Comparison of ENCODE assay signal across 28 mouse cellular contexts in genomic region chr2:17435217-17435616, GRCm38 (mm10).
DNase-seq lines count a peak whose midpoint lies in the region; ATAC-seq and TF ChIP-seq lines count a peak whose summit lies in the region.
"Had no signal": no experiment of that assay in that cellular context is flagged by ENCODE, and none has a peak within 500 bp of the region (broad histone marks: within the 10 kb centered on the region; RNA-seq: fewer than 3 reads in every experiment).

No protein-coding gene starts in this region.

- H3K4me1 ChIP-seq in hindbrain, postnatal 0 days (ENCODE audit: insufficient read depth, low read length) = no peaks in the 10 kb centered on the region
- peaks cover 8% of the 10 kb centered on the region for H3K4me1 ChIP-seq in hindbrain, embryonic 13.5 days (replicated peaks)
- no peaks in the 10 kb centered on the region for H3K4me1 ChIP-seq in neural tube, embryonic 11.5 days (ENCODE audit: control insufficient read depth, insufficient read depth, low read length)
- no peaks in the 10 kb centered on the region for H3K4me1 ChIP-seq in neural tube, embryonic 15.5 days
- H3K4me1 ChIP-seq: heart, embryonic 10.5 days; heart, embryonic 13.5 days had no signal

- H3K9ac ChIP-seq in hindbrain, postnatal 0 days (replicated peaks; ENCODE audit: low read length) = no peak overlapping the region
- H3K9ac ChIP-seq in hindbrain, embryonic 13.5 days = no peak overlapping the region
- H3K9ac ChIP-seq in neural tube, embryonic 11.5 days (ENCODE audit: low read length) = no peak overlapping the region
- H3K9ac ChIP-seq in neural tube, embryonic 15.5 days (replicated peaks) = no peak overlapping the region
- H3K9ac ChIP-seq: forebrain, embryonic 13.5 days; heart, embryonic 13.5 days; hindbrain, embryonic 14.5 days had no signal

- H3K27me3 ChIP-seq in hindbrain, postnatal 0 days (ENCODE audit: insufficient read depth, low read length) = no peaks in the 10 kb centered on the region
- H3K27me3 ChIP-seq in hindbrain, embryonic 13.5 days = peaks cover 12% of the 10 kb centered on the region; the same call in 1 of the 2 replicates
- no peaks in the 10 kb centered on the region for H3K27me3 ChIP-seq in neural tube, embryonic 11.5 days (ENCODE audit: control insufficient read depth, insufficient read depth, low read length)
- H3K27me3 ChIP-seq in neural tube, embryonic 15.5 days (replicated peaks) = no peaks in the 10 kb centered on the region
- H3K27me3 ChIP-seq: CH12.LX; heart, embryonic 13.5 days had no signal

- TF ChIP-seq CTCF in hindbrain, postnatal 0 days (IDR thresholded peaks at IDR 0.05; ENCODE audit: low read depth) = no peak

- no peaks in the 10 kb centered on the region for H3K9me3 ChIP-seq in hindbrain, postnatal 0 days (ENCODE audit: low read length)
- no peaks in the 10 kb centered on the region for H3K9me3 ChIP-seq in hindbrain, embryonic 13.5 days
- no peaks in the 10 kb centered on the region for H3K9me3 ChIP-seq in neural tube, embryonic 11.5 days (ENCODE audit: control insufficient read depth, low read length)
- no peaks in the 10 kb centered on the region for H3K9me3 ChIP-seq in neural tube, embryonic 15.5 days (replicated peaks)
- H3K9me3 ChIP-seq: forebrain, embryonic 10.5 days; forebrain, embryonic 13.5 days; G1E; heart, embryonic 10.5 days; heart, embryonic 13.5 days had no signal

- no peak overlapping the region for H3K4me2 ChIP-seq in hindbrain, postnatal 0 days (ENCODE audit: low read depth, low read length)
- no peak overlapping the region for H3K4me2 ChIP-seq in hindbrain, embryonic 13.5 days
- H3K4me2 ChIP-seq in neural tube, embryonic 11.5 days (ENCODE audit: low read depth) = no peak overlapping the region
- no peak overlapping the region for H3K4me2 ChIP-seq in neural tube, embryonic 15.5 days
- H3K4me2 ChIP-seq: forebrain, embryonic 13.5 days; heart, embryonic 13.5 days; hindbrain, embryonic 14.5 days had no signal

- no peak overlapping the region for H3K4me3 ChIP-seq in hindbrain, postnatal 0 days (ENCODE audit: low read length)
- no peak overlapping the region for H3K4me3 ChIP-seq in hindbrain, embryonic 13.5 days
- no peak overlapping the region for H3K4me3 ChIP-seq in neural tube, embryonic 11.5 days (ENCODE audit: low read depth, low read length)
- H3K4me3 ChIP-seq in neural tube, embryonic 15.5 days (replicated peaks) = no peak overlapping the region
- H3K4me3 ChIP-seq: forebrain, embryonic 10.5 days; forebrain, embryonic 13.5 days; heart, adult 2 months; heart, embryonic 10.5 days; heart, embryonic 13.5 days had no signal

- no peak overlapping the region for H3K27ac ChIP-seq in hindbrain, postnatal 0 days
- no peak overlapping the region for H3K27ac ChIP-seq in hindbrain, embryonic 13.5 days
- H3K27ac ChIP-seq in neural tube, embryonic 11.5 days (ENCODE audit: low read depth, low read length) = no peak overlapping the region
- no peak overlapping the region for H3K27ac ChIP-seq in neural tube, embryonic 15.5 days (replicated peaks)
- H3K27ac ChIP-seq: forebrain, embryonic 10.5 days; forebrain, embryonic 13.5 days; heart, adult 2 months; heart, embryonic 10.5 days; heart, embryonic 13.5 days; hindbrain, embryonic 14.5 days had no signal

- WGBS in hindbrain, postnatal 0 days = 62% methylated on average over 4 of the region's 4 CpGs
- 52% methylated on average over 4 of the region's 4 CpGs for WGBS in hindbrain, embryonic 13.5 days
- WGBS in neural tube, embryonic 11.5 days = 69% methylated on average over 4 of the region's 4 CpGs
- WGBS in neural tube, embryonic 15.5 days = 57% methylated on average over 4 of the region's 4 CpGs

- peak; percentile 14 for DNase-seq in embryo, embryonic 10.5 days (ENCODE audit: low spot score)
- no peak for DNase-seq in embryo, embryonic 9.5 days (ENCODE audit: extremely low spot score)
- peak; percentile 10 for DNase-seq in hindbrain, postnatal 0 days (ENCODE audit: low spot score)
- no peak for DNase-seq in neural tube, embryonic 11.5 days (ENCODE audit: low spot score)
- peak; percentile 48 for DNase-seq in mesoderm, embryonic 11.5 days (ENCODE audit: low read depth, low spot score)
- DNase-seq: adrenal gland, postnatal 10 days; adrenal gland, postnatal 36 days; B cell, adult 2 months; cerebellum, adult 2 months; cerebellum, adult 9-11 months; cerebellum, postnatal 36 days; gastrocnemius, postnatal 10 days; gastrocnemius, postnatal 36 days; heart, adult 2 months; heart, postnatal 14 days; heart, postnatal 4 days had no signal

- no peaks in the 10 kb centered on the region for H3K36me3 ChIP-seq in hindbrain, postnatal 0 days (ENCODE audit: insufficient read depth, low read length)
- H3K36me3 ChIP-seq in hindbrain, embryonic 13.5 days = no peaks in the 10 kb centered on the region
- H3K36me3 ChIP-seq in neural tube, embryonic 11.5 days (ENCODE audit: control insufficient read depth, insufficient read depth, low read length) = no peaks in the 10 kb centered on the region
- no peaks in the 10 kb centered on the region for H3K36me3 ChIP-seq in neural tube, embryonic 15.5 days
- H3K36me3 ChIP-seq: forebrain, embryonic 10.5 days; G1E had no signal

- ATAC-seq in hindbrain, postnatal 0 days = no peak
- ATAC-seq in hindbrain, embryonic 13.5 days (ENCODE audit: low FRiP score) = no peak
- ATAC-seq in neural tube, embryonic 11.5 days (ENCODE audit: insufficient read depth, low FRiP score, low TSS enrichment) = peak; percentile 40; the same call in 1 of the 2 replicates
- no peak for ATAC-seq in neural tube, embryonic 15.5 days (ENCODE audit: low FRiP score)
- no peak for ATAC-seq in megakaryocyte-erythroid progenitor cell, adult 5-6 weeks (replicated peaks; ENCODE audit: low FRiP score, low TSS enrichment, poor library complexity, severe bottlenecking)
- ATAC-seq: forebrain, embryonic 13.5 days; forebrain, embryonic 16.5 days; Patski had no signal

Comparison
In these comparisons a context has a peak if more than half of its experiments do, and no peak if none do; other contexts are left out.
1. DNase-seq: peak in embryo, embryonic 10.5 days (single experiment), hindbrain, postnatal 0 days (single experiment) and mesoderm, embryonic 11.5 days (single experiment); none in embryo, embryonic 9.5 days (single experiment) and neural tube, embryonic 11.5 days (single experiment).